Mouse (Mus musculus) forebrain, embryonic 11.5 days (tissue): ENCODE measurements around the gene Drd4. TPM values are rescaled to one million over a fixed set of nuclear protein-coding genes. Genes with fewer than 3 reads are reported as not detected.

Experiments
- ATAC-seq: fragments of 200-750 bp; cut with Nextera tagmentation; replicated peaks from 2 replicates; pipeline ENCODE4 v1.8.0; 2017; ENCODE audit warnings: moderate TSS enrichment; ENCODE audit not compliant: low FRiP score
- DNase-seq: peaks from one replicate; pipeline ENCODE4 v3.0.0-alpha.2; 2017; ENCODE audit warnings: low spot score
- H3K27ac ChIP-seq: fragments of 300-500 bp; sonication (generic); 2 replicates; pipeline ENCODE4 v1.5.1; 2014; ENCODE audit warnings: low read depth, low read length
- H3K27me3 ChIP-seq: fragments of 300-500 bp; sonication (generic); 2 replicates; pipeline ENCODE4 v1.6.1; 2014; ENCODE audit warnings: mild to moderate bottlenecking, low read length, mixed read lengths; ENCODE audit not compliant: control insufficient read depth, insufficient read depth
- H3K36me3 ChIP-seq: fragments of 300-500 bp; sonication (generic); 2 replicates; pipeline ENCODE4 v1.6.1; 2014; ENCODE audit warnings: mild to moderate bottlenecking, low read length, moderate library complexity, mixed read lengths; ENCODE audit not compliant: control insufficient read depth, insufficient read depth
- H3K4me1 ChIP-seq: fragments of 300-500 bp; sonication (generic); replicated peaks from 2 replicates; pipeline ENCODE4 v1.6.1; 2014; ENCODE audit warnings: low read length, mixed read lengths; ENCODE audit not compliant: control insufficient read depth, insufficient read depth
- H3K4me2 ChIP-seq: fragments of 300-500 bp; sonication (generic); 2 replicates; pipeline ENCODE4 v1.6.1; 2014; ENCODE audit warnings: low read depth, mild to moderate bottlenecking, low read length, moderate library complexity, mixed read lengths; ENCODE audit not compliant: severe bottlenecking
- H3K4me3 ChIP-seq: fragments of 300-500 bp; sonication (generic); 2 replicates; pipeline ENCODE4 v1.5.1; 2014; ENCODE audit warnings: low read depth, low read length
- H3K9ac ChIP-seq: fragments of 300-500 bp; sonication (generic); 2 replicates; pipeline ENCODE4 v1.6.1; 2014; ENCODE audit warnings: low read length
- H3K9me3 ChIP-seq: fragments of 300-500 bp; sonication (generic); 2 replicates; pipeline ENCODE4 v1.6.1; 2016; ENCODE audit warnings: low read length, mixed read lengths; ENCODE audit not compliant: control insufficient read depth
- WGBS: fragments of 180-500 bp; shearing (Covaris S2); extraction: QIAGEN DNeasy Blood & Tissue Kit; methylation state at CpG from one replicate; pipeline ENCODE4 v1.1.7; 2014; 5-methylcytosine and 5-hydroxymethylcytosine counted together
- polyA plus RNA-seq: library from polyadenylated mRNA; unstranded; fragments of >200 nt; fragmentation: Nextera tagmentation; extraction: Ambion mirVana; gene quantifications from 2 replicates; pipeline ENCODE4 v1.2.1, GENCODE M21; 2014

Gene Drd4
- polyA plus RNA-seq, 1 experiment from 2014 or later = 0.43 TPM

DNA sequence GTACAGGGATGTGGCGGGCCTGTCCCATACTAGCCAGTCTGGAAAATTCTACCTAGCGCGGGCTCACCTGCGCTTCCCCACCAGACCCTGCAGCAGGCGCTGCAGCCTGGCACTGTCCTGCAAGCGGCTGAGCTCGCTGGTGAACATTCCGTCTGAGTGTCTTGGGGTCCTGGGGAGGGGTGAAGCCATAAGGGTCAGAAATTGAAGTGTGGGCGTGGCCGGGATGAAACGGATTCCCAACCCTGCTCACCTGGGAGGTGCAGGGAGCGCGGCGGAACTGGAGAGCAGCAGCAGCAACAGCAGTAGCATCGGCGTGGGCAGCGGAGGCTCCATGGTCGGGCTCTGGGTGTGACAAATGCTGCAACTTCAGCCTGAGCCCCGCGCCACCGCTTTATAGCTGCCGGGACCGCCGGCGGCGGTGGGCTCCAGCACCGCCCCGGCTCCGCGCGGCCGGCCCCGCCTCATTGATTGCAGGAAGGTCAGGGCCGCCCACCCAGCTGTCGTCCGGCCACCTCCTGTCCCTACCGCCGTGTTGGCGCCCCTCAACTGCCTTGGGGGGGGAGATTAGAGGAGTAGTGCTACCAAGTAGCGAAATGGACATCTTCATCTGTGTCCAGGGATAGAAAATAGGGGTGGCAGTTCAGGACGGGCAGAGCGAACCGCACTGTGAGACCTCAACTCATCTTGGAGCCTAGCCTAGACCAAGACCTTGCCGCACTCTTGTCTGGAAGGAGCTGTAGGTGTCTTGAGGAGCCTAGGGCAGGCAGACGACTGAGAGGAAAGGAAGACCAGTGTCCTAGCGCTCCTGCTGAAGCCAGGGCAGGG lies 12.8 kb upstream of the Drd4 start, which contains the start of gene Sct:
Gene Sct (minus strand): TSS at position 368 of the 825 bp plus-strand sequence.
- peak; percentile 71 for ATAC-seq
- H3K36me3 ChIP-seq = no peaks in the 10 kb centered on the region
- DNase-seq = peak; percentile 76
- WGBS = 1% methylated on average over 42 of the region's 46 CpGs
- no peak within 1 kb of the TSS for H3K27ac ChIP-seq
- peaks cover 4% of the 10 kb centered on the region for H3K27me3 ChIP-seq
- H3K9me3 ChIP-seq = no peaks in the 10 kb centered on the region
- peak within 1 kb of the TSS; percentile 83 for H3K4me2 ChIP-seq
- H3K4me3 ChIP-seq = peak within 1 kb of the TSS; percentile 34
- peak within 1 kb of the TSS; percentile 51 for H3K9ac ChIP-seq
- peaks cover 2% of the 10 kb centered on the region; the same call in 1 of the 2 replicates for H3K4me1 ChIP-seq

DNA sequence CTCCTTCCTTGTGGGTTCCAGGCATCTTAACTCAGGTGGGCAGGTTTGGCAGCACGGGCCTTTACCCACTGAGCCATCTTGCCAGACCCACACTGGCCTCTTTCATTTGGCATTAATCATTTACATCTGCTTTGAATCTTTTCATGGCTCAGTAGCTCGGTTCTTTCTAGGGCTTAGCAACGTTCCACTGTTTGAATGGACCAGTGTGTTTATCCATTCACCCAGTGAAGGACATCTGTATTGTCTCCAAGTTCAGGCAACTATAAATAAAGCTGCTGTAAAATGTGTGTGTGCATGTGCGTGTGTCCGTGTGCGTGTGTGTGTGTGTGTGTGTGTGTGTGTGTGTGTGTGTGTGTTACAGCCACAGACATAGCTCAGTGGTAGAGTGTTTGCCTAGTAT lies 10.4 kb upstream of the Drd4 start:
- Histone ChIP-seq H3K4me3 (no peak overlapping the region), H3K27me3 (peaks cover 4% of the 10 kb centered on the region), H3K4me2 (no peak overlapping the region), H3K9ac (no peak overlapping the region), H3K4me1 (peaks cover 2% of the 10 kb centered on the region; the same call in 1 of the 2 replicates), H3K36me3 (no peaks in the 10 kb centered on the region), H3K27ac (no peak overlapping the region), H3K9me3 (no peaks in the 10 kb centered on the region)
- 49% methylated on average over 6 of the region's 6 CpGs for WGBS
- ATAC-seq = peak; percentile 22; the same call in 1 of the 2 replicates
- DNase-seq = no peak

DNA sequence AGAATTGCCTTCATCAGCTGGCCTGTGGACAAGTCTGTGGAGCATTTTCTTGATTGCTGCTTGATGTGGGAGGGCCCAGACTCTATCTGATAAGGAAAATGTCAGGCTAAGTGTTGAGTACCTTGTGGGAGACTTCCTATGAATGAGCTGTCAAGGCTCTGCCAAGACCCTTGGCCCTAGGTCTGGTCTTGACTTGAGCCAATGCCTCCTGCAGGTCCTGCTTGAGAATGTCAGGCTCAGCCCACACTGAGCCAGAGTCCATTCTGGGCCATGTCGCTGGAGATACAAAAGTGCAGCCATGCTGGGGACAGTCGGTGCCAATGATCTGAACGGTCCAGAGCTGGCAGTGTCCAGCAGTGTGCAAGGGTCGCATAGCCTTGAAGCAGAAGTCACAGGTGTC lies 9.1 kb upstream of the Drd4 start:
- Histone ChIP-seq H3K9ac (no peak overlapping the region), H3K27me3 (peaks cover 4% of the 10 kb centered on the region), H3K4me1 (peaks cover 2% of the 10 kb centered on the region; the same call in 1 of the 2 replicates), H3K4me3 (no peak overlapping the region), H3K27ac (no peak overlapping the region), H3K36me3 (no peaks in the 10 kb centered on the region), H3K4me2 (no peak overlapping the region), H3K9me3 (no peaks in the 10 kb centered on the region)
- DNase-seq (no peak), ATAC-seq (no peak)
- WGBS = 91% methylated on average over 4 of the region's 4 CpGs

DNA sequence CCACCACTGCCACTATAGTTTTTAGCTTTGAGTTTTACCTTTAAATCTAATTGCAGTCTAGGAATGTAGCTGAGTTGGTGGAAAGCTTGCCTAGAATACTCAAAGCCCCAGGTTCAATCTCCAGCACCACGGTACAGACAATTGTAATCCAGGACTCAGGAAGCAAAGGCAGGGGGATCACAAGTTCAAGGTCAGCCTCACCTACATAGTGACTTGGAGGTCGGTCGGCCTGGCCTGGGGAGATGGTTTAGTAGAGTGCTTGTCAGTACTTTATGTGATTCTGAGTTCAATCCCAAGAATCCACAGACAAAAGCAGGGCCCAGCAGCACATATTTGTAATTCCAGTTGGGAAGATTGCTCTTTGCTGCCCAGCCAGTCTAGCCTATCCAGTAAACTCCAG lies 3.8 kb upstream of the Drd4 start:
- DNase-seq = no peak
- no peaks in the 10 kb centered on the region for H3K9me3 ChIP-seq
- H3K4me2 ChIP-seq = no peak overlapping the region
- no peak overlapping the region for H3K27ac ChIP-seq
- no peak for ATAC-seq
- peaks cover 5% of the 10 kb centered on the region; the same call in 1 of the 2 replicates for H3K4me1 ChIP-seq
- no peak overlapping the region for H3K9ac ChIP-seq
- no peak overlapping the region for H3K4me3 ChIP-seq
- 91% methylated on average over 3 of the region's 3 CpGs for WGBS
- H3K27me3 ChIP-seq = peaks cover 22% of the 10 kb centered on the region
- no peaks in the 10 kb centered on the region for H3K36me3 ChIP-seq

DNA sequence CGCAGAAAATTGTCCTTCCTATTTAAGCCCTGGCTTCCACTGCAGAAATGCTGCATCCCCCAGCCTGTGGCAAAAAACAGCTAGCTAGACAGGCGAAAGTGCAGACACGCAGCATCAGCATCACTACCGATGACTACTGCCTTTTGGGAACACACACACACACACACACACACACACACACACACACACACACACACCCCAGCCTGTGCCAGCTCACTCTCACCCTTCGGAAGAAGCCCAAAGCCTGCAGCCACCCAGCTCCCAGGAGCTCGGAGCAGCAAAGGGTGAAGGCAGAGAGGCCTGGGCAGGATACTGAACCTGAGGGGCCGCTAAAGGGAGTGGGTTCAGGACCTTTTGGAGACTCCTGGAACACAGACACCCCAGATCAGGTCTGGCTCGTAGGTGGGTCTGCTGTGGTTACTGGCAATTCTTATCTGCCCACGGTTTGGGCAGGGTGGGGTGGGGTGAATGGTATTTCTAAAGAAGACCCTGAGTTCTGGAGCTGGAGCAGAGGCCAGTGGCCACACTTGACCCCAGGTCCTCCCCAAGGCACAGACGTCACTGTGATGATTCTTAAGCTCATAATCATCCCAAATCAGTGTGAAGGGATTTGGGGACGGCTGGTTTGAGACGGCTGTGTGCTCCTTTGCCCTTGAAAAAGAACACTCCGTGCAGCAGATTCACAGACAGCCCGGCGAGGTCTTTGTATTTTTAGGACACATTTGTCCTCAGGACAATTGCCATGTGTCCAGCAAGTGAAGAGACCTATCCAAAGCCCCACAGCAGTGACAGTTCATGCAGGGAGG lies 980 bp downstream of the Drd4 start:
- Histone ChIP-seq H3K27me3 (peaks cover 52% of the 10 kb centered on the region), H3K9me3 (no peaks in the 10 kb centered on the region), H3K27ac (no peak overlapping the region), H3K4me2 (peak overlapping the region; percentile 71), H3K9ac (no peak overlapping the region; the same call in 1 of the 2 replicates), H3K4me1 (peaks cover 12% of the 10 kb centered on the region), H3K4me3 (peak overlapping the region; percentile 45; the same call in 1 of the 2 replicates), H3K36me3 (no peaks in the 10 kb centered on the region)
- DNase-seq (peak; percentile 61), ATAC-seq (no peak)
- whole genome bisulfite sequencing = 32% methylated on average over 15 of the region's 15 CpGs

DNA sequence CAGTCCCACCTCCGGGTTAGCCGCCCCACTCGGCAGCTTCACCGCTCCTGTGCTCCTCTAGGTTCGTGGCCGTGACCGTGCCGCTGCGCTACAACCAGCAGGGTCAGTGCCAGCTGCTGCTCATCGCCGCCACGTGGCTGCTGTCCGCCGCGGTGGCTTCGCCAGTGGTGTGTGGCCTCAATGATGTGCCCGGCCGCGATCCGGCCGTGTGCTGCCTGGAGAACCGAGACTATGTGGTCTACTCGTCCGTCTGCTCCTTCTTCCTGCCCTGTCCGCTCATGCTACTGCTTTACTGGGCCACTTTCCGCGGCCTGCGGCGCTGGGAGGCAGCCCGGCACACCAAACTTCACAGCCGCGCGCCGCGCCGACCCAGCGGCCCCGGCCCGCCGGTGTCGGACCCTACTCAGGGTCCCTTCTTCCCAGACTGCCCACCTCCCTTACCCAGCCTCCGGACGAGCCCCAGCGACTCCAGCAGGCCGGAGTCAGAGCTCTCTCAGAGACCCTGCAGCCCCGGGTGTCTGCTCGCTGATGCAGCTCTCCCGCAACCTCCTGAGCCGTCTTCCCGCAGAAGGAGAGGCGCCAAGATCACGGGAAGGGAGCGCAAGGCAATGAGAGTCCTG lies 2.2 kb downstream of the Drd4 start:
- H3K4me3 ChIP-seq = peak overlapping the region; percentile 27
- H3K9ac ChIP-seq = peak overlapping the region; percentile 31; the same call in 1 of the 2 replicates
- peak overlapping the region; percentile 59 for H3K4me2 ChIP-seq
- WGBS = 2% methylated on average over 53 of the region's 53 CpGs
- DNase-seq (peak; percentile 74), ATAC-seq (no peak)
- peaks cover 12% of the 10 kb centered on the region for H3K4me1 ChIP-seq
- H3K27me3 ChIP-seq = peaks cover 52% of the 10 kb centered on the region
- H3K36me3 ChIP-seq = no peaks in the 10 kb centered on the region
- no peaks in the 10 kb centered on the region for H3K9me3 ChIP-seq
- H3K27ac ChIP-seq = no peak overlapping the region

DNA sequence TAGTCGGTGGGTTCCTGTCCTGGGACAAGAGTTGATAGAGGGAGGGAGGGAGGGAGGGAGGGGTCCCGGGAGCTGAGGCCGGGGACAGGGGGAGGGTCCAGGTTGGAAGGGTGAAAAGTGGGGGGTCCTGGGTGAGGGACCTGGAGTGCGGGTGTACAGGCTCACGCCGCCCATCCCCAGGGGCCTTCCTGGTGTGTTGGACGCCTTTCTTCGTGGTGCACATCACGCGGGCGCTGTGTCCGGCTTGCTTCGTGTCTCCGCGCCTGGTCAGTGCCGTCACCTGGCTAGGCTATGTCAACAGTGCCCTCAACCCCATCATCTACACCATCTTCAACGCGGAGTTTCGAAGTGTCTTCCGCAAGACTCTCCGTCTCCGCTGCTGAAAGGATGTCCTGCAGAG lies 2.7 kb downstream of the Drd4 start:
- no peaks in the 10 kb centered on the region for H3K9me3 ChIP-seq
- H3K9ac ChIP-seq = no peak overlapping the region
- no peak overlapping the region for H3K27ac ChIP-seq
- no peaks in the 10 kb centered on the region; the same call in 1 of the 2 replicates for H3K36me3 ChIP-seq
- peak overlapping the region; percentile 59 for H3K4me2 ChIP-seq
- H3K4me1 ChIP-seq = peaks cover 12% of the 10 kb centered on the region
- H3K27me3 ChIP-seq = peaks cover 52% of the 10 kb centered on the region
- peak overlapping the region; percentile 27 for H3K4me3 ChIP-seq
- 3% methylated on average over 22 of the region's 22 CpGs for WGBS
- DNase-seq (no peak), ATAC-seq (no peak)

DNA sequence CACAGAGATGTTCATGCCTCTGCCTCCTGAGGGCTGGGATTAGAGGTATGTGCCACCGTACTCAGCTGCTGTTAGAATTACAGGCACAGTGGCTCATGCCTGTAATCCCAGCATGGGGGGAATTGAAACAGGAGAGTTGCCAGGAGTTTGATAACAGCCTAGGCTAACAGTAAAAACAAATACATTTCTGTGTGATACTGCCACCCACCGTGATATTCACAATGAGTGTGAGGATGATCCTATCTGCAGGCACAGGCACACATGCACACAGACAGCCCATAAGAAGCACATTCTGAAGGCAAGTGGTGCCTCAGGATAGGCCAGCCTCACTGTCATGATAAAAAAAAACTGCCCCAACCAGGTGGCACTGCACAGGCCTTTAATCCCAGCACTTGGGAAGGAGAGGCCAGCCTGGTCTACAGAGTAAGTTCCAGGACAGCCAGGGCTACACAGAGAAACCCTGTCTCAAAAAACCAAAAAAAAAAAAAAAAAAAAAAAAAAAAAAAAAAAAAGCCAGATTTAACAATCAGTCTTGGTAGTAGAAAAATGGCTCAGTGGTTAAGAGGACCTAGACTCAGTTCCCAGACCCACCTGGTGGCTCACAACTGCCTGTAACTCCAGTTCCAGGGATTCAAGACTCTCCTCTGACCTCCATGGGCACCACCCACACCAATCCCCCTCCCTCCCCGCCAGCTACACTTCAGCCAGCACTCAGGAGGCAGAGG lies 6.3 kb downstream of the Drd4 start:
- WGBS = 86% methylated on average over 3 of the region's 3 CpGs

More for the DNA sequence above, 6.3 kb downstream of the Drd4 start:
- H3K4me1 ChIP-seq = peaks cover 8% of the 10 kb centered on the region
- DNase-seq (no peak), ATAC-seq (no peak)
- no peak overlapping the region for H3K4me2 ChIP-seq
- H3K36me3 ChIP-seq = peaks cover 4% of the 10 kb centered on the region; the same call in 1 of the 2 replicates
- H3K27ac ChIP-seq = no peak overlapping the region
- H3K9me3 ChIP-seq = no peaks in the 10 kb centered on the region
- no peak overlapping the region for H3K4me3 ChIP-seq
- peaks cover 29% of the 10 kb centered on the region for H3K27me3 ChIP-seq
- H3K9ac ChIP-seq = no peak overlapping the region
